Mouse (Mus musculus) thymus, postnatal 25 days (tissue): ENCODE data around the gene Cd300lf.

Source experiments
- DNase-seq: peaks from one replicate; pipeline ENCODE4 v3.0.0; 2022

Cd300lf gene

DNA sequence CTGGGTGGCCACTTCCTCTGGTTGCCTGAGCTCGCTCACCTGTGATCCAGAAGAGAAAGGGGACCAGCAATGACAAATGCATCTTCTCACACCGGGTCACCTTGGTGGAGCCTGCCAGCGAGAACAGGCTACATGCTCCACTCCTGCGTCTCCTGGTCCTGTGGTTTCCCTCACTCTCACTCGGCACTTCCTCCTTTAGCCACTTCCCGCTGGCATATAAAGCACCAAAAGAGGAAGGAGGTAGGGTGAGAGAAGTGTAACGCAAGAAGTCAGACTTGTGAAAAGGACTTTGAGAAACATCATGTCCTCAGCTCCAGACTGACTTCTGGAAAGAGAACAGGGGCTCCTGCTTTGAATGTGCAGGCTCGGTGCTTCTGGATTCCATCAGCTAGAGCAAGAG is at the start of gene Cd300lf:
Gene Cd300lf (minus strand): TSS at position 193 of the 400 bp plus-strand sequence.
- no peak for DNase-seq

GRCm38 (mm10) chr11:115181913-115182638 is 48.3 kb upstream of the Cd300lf start:
- DNase-seq: peak; percentile 93

DNA sequence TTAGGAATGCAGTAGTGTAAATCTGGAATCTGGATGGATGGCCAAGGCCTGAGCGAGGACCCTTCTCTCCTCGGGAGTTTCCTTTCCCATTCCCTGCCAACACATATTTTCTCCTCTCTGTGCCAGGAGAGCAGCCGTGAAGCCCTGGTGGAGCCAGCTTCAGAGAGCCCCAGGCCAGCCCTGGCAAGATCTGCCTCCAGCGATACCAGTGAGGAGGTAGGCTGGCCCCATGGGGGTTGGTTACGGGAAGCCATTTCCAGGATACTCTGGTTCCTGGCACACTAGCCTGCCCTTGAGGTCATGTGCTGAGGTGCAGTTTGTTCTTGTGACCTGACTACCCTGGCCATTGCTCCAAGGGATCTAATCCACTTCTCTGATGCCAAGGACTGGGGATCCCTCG is 46.1 kb upstream of the Cd300lf start:
- no peak for DNase-seq

GRCm38 (mm10) chr11:115179191-115179590 is 45.4 kb upstream of the Cd300lf start:
- DNase-seq: no peak

GRCm38 (mm10) chr11:115178766-115179165 is 45.0 kb upstream of the Cd300lf start:
- no peak for DNase-seq

DNA sequence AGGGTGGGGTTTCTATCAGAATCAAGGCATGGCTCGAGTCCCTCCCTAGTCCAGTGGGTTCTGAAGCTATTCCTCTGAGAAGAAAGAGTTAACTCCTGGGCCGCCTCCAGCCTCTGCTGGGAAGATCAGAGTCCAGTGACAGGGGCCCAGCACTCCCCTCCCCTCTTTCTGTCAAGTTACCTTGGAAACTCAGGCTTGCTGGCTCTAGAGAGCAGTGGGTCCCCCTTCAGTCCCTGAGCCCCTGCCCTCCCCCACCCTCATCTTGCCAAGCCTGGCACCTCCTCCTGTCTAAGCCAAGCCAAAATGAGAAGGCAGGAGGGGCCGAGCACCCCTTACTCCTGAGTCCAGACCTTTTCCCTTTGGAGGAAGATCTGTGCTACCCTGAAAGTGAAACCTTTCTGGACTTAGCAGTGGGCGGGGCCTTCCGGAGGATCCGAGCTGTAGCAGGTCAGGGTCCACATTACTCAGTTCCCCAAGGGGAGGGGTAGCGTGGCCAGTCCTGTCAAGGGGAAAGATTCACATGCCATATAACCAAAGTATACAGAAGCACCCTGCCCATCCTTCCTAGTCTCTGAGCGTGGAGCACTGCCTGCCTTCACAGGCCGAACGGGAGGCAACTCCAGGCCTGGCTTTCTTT is 43.9 kb upstream of the Cd300lf start:
- no peak for DNase-seq

DNA sequence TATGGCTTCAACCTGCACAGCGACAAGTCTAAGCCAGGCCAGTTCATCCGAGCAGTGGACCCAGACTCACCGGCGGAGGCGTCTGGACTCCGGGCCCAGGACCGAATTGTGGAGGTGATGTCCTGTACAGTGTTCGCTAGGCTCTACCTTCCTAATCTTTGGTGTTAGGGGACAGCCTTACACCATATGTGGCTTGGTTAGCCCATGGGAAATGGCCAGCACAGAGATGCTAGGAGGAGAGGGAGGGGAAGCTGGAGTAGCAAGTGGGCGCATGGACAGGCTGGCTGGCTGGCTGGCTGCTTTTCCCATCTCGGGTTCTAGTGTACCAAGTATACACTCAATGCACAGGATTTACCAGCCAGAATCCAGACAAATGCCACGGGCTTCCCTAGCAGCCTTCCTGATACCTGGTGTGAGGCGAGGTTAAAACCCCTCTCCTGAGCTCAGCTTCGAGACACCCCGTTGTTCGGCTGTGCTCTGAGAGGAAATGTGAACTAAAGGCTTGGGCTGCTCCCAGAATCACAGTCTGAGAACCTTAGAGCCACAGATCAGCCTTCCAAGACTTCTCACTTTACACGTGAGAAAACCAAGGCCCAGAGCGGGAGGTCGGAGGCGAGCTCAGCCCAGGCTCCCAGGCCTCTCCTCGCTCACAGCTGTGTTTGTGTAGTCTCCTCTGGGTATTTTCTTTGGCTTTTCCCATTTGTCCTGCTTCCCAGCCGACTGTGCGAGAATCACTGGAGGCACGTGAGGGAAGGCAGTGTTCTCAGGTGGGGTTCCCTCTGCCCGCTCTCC is 42.8 kb upstream of the Cd300lf start:
- DNase-seq: no peak

GRCm38 (mm10) chr11:115173549-115174339 is 40.0 kb upstream of the Cd300lf start:
- DNase-seq: peak; percentile 48

DNA sequence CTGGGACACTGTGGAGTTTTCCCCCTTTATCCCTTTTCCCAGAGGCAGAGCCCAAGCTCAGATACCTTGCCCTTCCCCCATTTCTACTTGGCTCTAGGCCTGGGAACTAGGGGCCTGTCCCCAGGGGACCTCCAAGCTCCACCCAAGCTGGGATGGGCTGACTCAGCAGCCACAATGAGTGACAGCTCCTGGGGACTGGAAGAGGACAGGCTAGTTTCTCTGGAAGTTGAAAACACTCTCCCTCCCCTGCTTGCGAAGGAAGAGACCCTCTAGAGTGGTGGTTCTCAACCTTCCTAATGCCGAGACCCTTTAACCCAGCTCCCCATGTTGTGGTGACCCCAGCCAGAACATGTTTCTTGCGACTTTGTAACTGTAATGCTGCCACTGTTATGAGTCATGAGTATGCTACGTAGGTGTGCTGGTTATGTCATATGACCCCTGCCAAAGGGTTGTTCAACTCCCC is 39.1 kb upstream of the Cd300lf start:
- DNase-seq: no peak

DNA sequence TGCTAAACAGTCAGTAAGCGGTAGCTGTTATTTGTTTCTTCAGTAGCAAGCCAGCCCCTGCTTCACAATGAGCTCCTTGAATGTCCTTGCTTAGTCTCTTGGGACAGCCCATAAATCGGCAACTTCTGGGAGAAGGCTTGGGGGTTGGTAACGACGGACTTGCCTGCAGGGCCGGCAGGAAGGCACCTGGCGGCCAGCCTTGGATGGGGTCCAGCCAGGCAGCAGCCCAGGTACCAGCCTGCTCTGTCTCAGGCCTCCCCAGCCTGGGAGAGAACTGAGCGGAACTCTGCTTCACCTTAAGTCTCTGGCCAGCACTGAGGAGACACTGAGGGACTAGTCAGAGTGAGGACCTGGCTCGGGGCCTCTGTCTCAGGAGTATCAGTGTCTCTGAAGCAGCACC is 37.3 kb upstream of the Cd300lf start:
- DNase-seq: no peak

DNA sequence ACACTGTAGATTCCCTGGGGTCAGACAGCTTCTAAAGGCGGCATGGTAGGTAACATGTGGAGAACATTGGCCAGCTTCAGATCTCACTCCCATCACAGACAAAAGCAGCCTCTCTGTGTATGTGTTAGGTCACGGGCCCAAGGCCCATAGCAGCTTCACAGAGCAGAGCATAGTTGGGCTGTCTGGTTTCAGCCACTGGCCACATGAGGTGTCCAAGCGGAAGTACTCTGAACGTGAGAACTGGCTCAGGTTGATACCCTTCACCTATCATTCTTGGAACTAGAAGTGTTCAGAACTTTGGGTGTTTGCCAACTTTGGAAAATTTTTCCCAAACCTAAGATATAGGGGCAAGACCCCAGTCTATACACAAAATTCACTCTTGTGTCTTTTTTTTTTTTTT is 35.6 kb upstream of the Cd300lf start:
- DNase-seq: no peak

DNA sequence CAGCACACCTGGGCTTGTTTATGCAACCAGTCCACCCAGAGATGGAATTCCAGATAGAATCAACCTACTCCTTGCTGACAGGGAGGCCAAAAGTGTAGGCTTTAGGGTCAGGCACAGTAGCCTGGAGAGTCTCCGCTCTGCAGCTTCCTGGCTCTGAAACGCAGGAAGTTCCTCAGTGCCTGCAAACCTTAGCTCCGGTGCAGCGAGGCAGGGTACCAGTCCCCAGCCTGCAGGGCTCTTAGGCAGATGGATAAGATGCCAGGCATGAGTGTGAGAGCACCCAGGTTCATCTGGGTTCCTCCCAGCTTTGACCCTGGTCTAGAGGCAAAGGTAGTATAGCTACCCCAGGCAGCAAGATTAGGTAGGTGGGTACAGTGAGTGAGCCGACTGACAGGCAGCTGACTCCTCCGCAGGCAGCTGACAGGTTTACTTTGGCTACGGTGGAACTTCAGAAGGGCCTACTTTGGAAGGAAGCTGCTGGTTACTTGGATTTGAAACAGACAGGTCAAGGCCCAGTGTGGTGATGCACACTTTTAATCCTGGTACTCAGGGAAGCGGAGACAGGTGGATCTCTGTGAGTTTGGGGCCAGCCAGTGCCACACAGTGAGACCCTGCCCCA is 33.9 kb upstream of the Cd300lf start:
- DNase-seq: peak; percentile 6

DNA sequence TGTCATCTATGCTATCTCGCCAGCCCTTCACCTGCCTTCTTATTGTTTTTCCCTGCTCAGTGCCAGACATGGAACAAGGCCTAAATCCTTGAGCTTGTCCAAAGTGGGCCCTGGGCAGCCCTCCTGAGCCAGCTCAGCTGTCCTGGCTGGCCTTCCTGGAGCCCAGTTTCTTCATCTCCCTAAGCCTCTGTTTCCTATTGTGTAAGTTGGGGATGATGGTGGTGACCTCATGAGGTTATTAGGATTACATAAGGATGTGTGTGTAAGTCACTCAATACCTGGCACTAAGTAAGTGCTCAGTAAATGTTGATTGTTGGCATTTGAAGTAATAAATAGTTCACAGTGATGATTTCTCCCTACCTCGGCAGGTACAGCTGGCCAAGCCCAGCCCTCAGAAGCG is 33.0 kb upstream of the Cd300lf start:
- no peak for DNase-seq

- DNase-seq: peak; percentile 18
Observed at GRCm38 (mm10) chr11:115164976-115165374, 31.2 kb upstream of the Cd300lf start.

- no peak for DNase-seq
Observed at GRCm38 (mm10) chr11:115164341-115164975, 30.7 kb upstream of the Cd300lf start.

- peak; percentile 82 for DNase-seq
Observed at GRCm38 (mm10) chr11:115163568-115164150, 29.9 kb upstream of the Cd300lf start.

- DNase-seq: peak; percentile 100
Observed at GRCm38 (mm10) chr11:115162832-115163480, 29.2 kb upstream of the Cd300lf start, which contains the start of gene Slc9a3r1. Slc9a3r1 (plus strand) TSS chr11:115163341.

DNA sequence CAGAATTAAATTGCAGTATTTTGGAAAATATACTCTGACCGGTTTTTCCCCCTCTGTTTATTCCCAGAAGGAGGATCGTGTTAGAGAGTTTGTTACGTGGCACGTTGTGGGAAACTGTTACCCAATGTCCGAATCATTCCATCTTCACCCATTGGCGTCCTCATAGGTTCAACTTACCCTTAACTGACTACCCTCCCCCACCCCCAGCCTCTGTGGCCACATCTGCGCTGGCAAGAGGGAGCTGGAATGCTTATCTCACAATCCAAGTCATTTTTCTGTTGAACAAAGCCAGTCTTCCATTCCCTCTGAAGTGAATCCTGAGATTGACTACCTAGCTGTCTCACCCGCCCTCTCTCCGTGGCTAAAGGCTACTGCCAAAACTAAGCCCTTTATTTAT is 28.4 kb upstream of the Cd300lf start:
- no peak for DNase-seq

- peak; percentile 69 for DNase-seq
Observed at GRCm38 (mm10) chr11:115161578-115162204, 27.9 kb upstream of the Cd300lf start.

DNA sequence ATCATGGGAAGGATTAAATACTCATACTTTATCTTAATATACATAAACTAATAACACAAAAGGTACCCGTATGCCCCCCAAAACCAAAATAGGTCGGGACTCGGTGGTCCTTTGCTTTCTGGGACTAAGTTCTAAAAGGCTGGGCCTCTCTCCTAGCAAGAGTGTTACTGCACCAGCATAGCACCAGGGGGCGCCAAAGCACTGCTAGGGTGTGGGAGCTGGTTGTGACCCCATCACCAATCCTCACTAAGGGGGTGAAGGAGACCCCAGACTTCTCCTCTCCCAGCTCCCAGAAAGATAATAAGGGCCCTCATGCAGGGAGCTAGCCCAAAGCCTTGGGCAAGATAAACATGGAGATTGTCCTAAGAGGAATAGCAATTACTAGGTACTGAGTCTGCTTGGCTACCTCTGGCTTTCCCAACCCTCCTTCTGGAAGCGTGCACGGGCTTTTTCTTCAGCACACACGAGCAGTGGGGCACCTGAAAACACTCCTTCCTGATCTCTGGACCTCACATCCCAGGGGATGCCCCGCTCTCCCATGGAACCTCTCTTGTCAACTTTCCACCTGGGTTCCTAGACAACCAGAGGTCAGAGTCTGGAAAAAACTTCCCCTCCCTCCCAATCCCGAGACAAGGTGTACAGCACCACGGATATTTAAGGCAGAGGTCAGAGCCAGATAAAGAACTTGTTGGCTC is 27.2 kb upstream of the Cd300lf start:
- DNase-seq: peak; percentile 91
